Mouse (Mus musculus): ENCODE results near the gene Rhbdf1.
"Not testable (repeated sequence)": the region's sequence is repeated elsewhere in the genome, so short reads cannot be mapped to it uniquely, and the experiment has no call there.

The Rhbdf1 gene

DNA sequence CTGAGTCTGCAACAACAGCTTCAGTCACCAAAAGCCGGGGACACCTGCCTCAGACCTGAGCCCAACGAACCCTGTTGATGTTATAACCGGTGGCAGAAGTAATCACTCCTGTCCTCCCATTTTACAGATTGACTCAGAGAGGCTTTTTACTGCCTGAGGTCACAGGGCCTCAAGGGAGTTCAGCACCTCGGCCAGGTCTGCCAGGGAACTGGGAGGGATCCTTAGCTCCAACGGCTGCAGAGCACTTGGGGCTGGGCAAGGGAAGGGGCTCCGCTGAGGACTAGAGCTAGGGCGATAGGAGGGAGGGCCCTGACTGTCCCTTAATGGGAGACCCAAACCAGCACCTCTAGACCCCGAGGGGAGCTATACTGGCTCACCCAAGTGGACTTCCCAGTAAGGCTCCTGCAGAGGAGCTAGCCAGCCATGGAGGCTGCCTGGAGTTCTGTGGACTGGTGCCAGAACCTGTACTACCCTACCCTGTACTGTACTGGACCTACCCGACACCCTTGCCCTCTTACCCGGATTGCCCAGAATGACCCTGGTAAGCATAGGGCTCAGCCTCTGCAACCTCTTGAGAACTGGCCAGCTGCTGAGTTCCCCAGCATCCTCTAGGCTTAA, 1.4 kb downstream of the Rhbdf1 start:
- DNase-seq (ENCODE audit: low spot score) = no peak

DNA sequence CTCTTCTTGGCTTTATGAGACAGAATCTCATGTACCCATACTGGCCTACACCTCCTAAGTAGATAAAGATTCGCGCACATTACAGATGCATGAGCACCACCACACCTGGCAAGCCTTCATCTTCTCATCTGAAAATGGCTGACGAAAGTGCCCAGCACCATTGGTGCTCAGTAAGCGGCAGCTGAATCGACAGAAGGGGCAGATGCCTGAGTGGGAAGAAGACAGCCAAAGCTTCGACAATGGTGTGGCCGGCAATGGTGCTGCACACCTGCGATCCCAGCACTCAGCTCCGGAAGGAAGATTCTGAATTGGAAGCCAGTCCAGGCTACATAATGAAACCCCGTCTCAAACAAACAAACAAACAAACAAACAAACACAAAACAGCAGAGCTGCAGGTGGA, 2.8 kb downstream of the Rhbdf1 start:
- no peak for DNase-seq (ENCODE audit: low spot score)

DNA sequence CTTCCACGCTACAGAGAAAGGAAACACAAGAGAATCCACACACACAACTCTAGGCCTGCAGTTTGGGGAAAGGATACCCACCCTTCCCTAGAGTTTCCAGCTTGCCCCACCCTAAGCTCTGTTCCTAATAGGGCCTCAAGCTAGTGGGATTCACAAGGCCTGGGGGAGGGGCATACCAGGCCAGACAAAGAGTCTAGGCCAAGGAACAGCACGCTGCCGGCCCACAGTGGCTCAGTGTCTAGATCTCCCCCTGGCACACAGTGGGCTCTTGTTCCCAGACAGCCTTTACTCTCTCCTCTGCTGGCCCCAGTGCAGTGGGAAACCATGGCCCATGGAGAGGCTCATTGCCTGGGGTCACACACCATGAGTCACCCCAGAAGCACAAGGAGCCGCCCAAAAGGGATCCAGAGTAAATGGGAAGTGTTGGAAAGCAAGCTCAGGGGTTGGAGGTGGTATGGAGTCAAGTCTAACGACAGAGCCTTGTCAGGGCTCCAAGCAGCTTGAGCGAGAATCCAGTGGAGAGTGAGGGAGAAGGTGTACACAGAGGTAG, 3.5 kb downstream of the Rhbdf1 start:
- DNase-seq (ENCODE audit: low spot score) = no peak

DNA sequence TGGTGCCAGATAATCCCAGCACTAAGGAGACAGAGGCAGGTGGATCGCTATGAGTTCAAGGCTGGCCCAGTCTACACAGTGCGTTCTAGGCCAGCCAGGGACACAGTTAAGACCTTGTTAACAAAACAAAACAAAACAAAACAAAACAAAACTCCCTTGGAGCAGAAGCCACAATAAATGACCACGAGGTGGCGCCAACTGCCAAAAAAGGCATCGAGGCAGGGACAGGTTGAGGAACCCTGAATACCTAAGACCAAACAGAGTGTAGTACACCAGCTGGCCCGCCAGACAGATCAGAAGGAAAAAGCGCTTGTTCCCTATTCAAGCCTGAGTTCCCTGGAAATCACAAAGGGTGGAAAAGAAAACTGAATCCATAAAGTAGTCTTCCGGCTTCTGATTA, 5.2 kb downstream of the Rhbdf1 start:
- peak; percentile 77 for DNase-seq (ENCODE audit: low spot score)

DNA sequence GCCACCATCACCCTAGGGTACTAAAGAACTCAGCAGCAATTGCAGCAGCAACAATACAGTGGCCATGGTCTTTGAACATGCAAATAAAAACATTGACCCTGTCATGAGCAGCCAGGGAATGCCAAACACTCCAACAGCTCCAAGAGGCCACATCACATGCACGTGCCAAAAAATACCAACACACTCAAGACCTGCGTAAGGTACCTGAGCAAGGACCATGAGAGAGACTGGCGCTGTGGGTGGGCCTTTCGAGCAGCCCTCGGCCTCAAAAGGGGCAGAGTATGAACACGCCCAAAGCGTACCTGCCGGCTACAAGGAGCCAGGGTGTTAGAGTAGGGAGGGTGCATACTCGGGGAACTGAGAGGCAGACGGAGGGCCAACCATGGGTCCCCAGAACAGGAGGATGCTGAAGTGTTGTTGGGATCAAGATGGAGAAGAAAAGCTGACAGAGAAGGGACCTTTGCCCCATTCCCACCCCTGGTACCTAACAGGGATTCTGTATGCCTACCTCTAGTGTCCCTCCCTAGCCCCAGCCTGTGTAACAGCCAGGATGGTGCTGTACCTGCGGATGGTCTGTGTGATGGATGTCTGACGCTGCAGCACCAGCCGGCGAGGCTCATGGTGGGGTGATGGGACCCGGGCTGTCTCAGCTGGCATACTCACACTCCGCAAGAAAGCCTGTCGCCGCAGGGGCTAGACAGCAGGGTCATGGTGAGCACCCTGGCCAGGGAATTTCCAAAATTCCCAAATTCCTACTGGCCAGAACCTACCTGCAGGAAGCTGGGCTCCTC, 6.5 kb downstream of the Rhbdf1 start:
- DNase-seq (ENCODE audit: low spot score) = peak; percentile 58

DNA sequence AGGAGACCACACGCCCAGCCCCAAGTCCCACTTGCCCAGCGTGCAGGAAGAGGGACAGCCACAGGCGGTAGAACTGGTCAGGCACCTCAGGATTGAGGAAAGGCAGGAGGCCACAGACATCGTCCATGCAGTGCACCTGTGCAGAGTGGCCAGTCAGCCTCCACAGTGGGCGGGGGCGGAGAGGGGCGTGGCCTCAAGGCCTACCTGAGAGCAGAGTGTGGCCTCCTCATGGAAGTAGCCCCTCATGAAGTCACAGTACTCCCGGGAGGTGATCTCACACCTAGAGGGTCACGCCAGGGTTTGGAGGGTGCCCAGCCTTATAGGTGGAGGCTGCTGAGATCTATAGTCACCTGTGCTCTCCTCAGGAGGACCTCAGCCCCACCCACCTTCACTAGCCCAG, 11.5 kb downstream of the Rhbdf1 start:
- no peak for DNase-seq (ENCODE audit: low spot score)

DNA sequence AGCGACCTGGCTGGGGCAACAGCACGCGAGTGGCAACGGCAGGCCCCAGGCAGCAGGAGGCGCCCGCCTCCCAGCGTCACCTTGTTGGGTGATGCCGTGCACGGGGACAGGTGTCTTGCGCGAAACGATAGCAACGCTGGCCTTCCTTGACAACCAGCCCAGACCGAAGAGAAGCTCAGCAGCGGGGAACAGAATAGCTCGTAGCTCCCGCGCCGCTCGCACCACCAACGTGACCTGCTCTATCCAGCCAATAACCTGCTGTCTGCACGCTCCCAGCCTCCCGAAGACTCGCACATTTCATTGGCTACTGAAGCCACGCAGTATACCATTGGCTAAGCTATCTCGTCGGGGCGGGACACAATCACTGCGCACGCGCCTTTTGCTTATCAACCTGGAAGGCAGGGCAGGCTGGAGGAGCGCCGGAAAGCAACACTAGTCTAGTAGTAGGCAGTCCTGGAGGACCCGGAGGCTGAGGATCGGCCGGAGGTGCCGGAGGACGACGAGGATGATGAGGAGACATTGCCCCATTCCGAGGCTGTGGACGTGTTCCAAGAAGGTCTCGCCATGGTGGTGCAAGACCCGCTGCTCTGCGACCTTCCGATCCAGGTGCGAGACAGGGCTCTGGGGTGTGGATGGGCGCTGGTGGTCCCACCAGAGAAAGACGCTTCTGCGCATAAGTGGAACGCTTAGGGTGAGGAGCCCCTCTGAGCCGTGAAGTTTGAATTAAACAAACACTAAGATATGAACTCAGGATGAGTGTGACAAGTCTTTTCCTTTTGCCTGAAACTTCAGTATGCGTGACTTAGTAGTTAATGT, 16.8 kb downstream of the Rhbdf1 start, which contains the start of gene Snrnp25:
TSS of gene Snrnp25 (plus strand) at position 358 of the 816 bp plus-strand sequence.
- DNase-seq (ENCODE audit: low spot score) = peak; percentile 98

DNA sequence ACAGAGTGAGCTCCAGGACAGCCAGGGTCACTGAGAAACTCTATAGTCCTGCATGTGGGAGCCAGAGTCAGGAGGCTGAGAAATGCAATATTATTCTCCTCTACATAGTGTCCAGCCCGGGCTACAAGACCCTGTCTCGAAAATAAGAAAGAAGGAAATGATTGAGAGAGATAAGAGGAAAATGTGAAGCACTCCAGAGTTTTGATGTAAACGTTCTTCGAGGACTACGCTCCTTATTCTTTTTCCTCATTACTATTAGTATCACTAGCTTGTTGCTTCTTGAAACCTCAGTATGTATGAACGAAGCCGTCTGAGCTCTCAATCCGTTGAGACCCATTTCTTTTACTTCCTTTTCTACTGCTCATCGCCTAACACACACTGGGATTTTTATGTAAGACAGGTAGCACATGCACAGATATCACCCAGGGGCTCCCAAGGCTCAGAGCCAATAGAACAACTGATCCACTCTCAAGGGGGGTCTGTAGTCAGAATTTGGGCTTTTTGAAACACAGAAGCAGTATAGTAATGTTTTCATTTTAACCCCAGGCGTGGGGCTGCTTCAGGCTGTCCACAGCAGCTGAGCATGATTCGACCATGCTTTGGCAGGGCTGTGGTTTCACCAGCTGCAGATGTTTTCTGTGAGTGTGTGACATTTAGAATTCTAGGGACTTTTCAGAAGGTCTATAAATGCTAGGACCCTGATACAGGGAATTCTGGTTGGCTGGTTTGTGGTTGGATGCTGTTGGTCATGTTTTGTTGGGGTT, 20.0 kb downstream of the Rhbdf1 start:
- no peak for DNase-seq (ENCODE audit: low spot score)

DNA sequence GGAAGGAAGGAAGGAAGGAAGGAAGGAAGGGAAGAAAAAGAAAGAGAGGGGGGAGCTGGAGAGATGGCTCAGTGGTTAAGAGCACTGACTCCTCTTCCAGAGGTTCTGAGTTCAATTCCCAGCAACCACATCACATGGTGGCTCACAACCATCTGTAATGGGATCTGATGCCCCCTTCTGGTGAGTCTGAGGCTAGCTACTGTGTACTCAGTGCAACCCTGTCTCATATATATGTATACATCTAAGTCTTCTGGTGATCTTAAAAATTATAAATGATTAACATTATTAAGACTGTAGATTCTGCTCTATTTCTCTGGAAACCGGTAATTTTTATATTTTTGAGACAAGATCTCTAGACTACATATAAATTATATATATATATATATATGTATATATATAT, 21.1 kb downstream of the Rhbdf1 start:
- not testable (repeated sequence) for DNase-seq (ENCODE audit: low spot score)

DNA sequence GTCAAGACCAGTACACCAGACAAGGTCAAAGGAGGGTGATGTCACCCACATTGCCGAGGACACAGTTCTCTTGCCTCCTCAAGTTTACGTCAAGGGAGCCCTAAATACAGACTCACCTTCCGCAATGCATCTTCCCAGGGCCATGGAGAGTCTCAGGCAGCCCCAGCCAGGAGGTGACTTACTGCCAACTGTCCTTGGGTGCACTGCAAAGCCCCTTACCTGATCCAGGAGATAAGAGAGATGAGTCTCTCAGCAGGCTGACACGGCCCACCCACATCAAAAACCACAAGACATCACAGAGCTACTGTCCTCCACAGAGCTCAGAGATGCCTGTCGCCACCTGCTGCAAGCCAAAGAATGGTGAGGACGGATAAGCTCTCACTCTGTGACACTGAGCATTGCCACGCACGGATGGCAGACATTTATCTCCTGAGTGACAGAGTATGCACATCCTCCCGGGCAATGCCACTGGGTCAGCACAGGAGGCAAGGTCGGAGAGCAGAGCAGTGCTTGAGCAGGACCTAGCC, 22.0 kb downstream of the Rhbdf1 start, which contains the start of gene Il9r:
TSS of gene Il9r (minus strand) at position 205 of the 527 bp plus-strand sequence.
- no peak for DNase-seq (ENCODE audit: low spot score)

DNA sequence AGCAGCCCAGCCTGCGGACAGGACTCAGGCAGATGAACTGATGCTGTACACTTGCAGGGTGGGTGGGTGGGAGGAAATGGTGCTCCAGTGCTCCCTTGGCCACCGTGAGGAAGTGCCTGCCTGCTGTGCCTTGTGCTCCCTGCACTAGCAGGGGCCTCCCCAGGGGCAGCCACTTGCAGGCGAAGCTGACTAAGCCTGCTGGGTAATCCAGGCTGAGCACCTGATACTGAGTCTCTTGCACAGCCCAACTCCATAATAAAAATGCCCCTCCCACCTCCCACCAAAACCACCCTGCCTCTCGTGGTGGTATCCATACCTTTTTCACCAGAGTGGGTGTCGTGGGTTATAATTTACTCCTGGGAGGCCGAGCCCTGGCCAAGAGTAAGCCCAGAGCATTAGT, 22.9 kb downstream of the Rhbdf1 start:
- DNase-seq (ENCODE audit: low spot score) = no peak

DNA sequence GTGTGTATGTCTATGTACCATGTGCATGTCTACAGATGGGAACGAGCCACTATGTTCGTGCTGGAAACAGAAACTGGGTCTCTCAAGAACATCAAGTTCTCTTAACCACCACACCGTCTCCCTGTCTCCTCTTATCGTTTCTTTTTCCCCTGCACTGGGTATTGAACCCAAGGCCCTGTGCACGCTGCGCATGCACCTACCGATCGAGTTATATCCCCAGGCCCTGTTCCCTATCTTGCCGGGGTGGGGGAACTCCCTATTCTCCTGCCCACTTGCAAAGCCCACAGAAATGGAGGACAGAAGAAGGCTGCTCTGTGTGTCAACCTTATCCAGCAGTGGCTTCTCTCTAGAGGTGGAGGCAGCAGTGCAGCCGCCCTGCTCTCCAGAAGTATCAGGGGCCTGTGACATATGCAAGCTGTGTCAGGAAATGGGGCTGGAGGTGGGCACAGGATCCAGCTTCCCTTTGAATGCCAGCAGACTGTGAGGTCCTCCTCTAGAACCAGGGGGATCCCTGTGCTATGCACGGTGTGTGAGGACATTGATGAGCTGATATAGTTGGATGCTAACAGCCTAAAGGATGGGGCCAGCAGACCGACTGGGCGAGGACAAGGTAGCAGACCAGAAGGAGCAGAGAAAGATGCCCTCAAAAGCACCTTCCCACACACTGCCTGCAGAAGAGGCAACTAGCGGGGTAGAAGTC, 23.7 kb downstream of the Rhbdf1 start:
- no peak for DNase-seq (ENCODE audit: low spot score)

DNA sequence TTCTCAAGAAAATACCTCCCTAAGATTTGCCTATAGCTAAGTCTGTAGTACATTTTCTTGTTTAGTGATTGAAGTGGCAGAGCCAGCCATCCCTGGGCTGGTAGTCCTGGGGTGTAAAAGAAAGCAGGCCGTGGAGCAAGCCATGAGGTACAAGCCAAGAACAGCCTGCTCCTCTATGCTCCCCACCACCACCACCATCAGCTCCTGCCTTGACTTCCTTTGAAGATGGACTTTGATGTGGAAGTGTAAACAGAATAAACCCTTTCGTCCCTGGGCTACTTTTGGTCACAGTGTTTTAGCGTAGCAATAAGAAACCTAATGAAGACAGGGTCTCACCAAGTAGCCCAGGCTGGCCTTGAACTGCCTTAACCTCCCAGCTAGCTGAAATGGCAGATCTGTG, 24.3 kb downstream of the Rhbdf1 start:
- no peak for DNase-seq (ENCODE audit: low spot score)

DNA sequence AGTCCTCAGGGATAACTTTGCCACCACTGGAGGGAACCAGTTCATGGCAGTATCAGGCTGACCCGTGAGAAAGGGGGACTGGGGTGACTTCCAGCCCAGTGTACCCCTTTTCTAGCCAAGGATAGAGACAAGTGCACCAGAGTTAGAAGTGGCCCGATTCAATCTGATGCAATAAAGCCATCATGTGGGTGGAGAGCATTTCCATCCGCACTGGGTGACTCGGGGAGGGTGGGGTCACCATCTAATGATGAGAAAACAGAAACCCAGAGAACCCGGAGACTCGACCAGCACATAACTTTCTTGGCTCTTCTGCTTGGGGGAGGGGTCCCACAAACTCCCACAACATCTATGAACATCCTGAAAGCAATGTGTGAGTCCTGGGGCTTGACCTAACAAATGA, 25.4 kb downstream of the Rhbdf1 start:
- no peak for DNase-seq (ENCODE audit: low spot score)

DNA sequence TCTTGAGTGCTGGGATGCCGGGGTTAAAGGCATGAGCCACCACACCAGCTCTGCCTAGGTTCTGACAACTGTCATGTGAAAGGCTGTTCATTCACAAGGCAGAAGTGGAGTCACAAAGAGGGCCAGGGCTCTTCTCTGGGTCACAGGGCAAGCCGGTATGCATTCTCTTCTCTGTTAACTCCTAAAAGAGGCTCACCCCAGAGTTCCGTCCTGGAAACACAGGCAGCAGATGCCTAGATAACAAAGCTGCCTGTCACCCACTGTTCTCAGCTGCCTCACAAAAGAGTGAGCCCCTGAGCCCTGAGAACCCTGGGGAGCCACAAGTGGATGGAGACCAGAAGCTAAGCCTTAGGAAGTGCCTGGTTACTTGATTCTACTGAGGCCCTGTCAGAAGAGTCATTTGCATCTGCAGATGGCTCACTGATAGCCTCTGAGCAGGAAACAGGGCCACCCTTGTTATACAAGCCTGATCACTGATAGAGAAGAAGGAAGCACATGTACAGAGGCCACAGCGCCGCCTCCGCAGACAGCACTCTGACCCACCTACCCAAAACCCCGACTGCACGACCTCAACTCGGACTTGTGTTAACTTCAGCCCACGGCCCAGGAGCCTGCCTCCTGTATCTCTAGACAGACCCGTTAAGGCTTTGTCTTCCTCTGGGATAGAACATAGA, 26.1 kb downstream of the Rhbdf1 start:
- DNase-seq (ENCODE audit: low spot score) = no peak

DNA sequence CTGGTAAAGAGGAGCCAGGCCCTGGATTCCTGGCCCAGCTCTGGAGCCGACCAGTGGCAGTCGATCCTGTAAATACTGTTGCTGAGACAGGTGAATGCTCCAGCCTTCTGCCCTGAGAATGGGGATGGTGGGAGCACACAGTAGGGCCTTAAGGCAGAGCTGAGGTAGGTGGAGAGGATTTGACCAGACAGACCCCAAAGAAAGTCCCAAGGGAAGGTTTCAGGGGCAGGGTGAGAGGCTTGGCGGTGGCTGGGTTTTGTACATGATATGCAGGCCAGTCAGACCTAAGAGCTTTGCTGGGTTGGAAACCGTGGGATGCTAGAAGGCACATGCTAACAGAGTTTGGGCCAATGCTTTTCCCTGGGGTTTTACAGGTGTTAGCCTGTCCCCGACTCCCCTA, 27.5 kb downstream of the Rhbdf1 start:
- DNase-seq (ENCODE audit: low spot score) = no peak

DNA sequence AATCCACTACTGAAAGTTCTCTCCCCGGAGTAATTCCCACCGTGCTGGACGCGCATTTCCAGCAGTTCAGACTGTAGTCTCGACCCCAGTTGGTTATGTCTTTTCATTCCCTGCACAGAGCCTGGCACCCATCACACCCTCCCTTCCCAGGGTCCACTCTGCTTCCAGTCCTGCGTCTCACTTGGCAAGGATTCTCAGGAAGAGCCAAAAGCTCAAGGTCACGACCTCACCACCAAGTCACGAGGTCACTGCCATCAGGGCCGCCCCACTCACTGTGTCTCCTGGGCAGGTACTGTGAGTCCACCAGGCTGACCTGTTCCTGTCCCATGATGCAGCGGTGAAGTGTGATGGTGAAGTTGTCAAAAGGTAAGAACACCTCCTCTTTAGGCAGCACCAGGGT, 28.0 kb downstream of the Rhbdf1 start:
- no peak for DNase-seq (ENCODE audit: low spot score)

DNA sequence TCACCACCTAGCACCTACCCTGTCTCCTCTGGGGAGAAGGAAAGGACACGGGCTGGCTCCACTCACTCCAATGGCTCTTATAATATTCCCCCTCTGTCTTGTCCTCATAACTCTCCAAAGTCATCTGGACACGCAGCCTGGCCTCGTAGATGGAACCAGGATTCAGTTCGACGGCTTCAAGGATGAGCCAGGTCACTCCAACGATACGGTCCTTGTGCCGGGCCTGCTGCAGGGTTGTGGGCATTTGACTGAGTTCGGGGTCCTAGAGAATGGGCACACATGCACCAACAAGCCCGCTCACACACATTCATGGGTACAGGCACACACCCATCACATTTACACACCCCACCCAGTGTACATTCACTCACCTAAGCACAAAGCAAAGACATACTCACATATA, 28.9 kb downstream of the Rhbdf1 start:
- no peak for DNase-seq (ENCODE audit: low spot score)

DNA sequence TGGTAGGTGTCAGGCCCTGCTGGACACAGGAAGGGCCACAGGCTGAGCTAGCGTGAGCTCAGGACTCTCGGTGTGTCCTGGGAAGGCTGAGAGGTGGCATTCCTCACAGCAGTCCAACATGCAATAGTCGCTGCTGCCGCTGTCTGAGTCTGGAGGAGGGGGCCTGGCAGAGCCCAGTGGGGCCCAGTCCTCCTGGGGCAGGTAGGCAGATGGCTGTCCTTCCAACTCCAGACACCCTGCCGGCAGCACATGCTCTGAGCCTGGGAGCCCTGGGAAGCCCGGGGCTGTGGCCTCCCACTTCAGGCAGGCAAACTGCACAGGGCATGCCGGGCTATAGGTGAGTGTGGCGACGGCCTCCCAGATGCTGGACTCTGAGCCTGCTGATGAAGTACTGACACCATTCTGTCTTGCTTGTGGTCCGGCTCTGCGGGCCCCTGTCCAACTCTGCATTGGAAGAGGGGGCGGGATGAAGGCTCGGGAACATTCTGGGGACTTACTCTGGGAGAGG, 31.4 kb downstream of the Rhbdf1 start:
- DNase-seq (ENCODE audit: low spot score) = no peak

DNA sequence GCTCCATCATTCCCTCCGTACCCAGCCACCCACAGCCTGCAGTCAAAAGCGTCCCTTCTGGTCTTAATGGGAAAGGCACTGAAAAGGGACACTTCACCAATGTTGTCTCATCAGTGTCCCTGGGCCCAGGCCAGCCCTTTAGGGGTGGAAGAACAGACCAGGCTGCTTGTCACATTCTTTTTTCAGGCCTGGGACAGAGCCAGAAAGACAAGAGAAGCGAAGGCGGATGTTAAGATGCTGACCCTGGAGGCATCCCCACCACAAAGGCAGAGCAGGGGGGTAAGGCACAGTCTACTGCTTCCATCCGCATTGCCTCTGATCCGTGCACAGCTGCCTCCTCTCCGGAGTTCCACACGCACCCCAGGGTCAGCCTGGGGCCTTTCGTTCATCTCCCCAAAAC, 32.0 kb downstream of the Rhbdf1 start:
- no peak for DNase-seq (ENCODE audit: low spot score)
